Mouse (Mus musculus) neural tube, embryonic 11.5 days (tissue): ENCODE results near the gene Slc39a1. TPM values are rescaled to one million over a fixed set of nuclear protein-coding genes. Genes with fewer than 3 reads are reported as not detected.

Source experiments
- ATAC-seq: fragments of 200-750 bp; cut with Nextera tagmentation; 2 replicates; pipeline ENCODE4 v1.8.0; 2017; ENCODE audit warnings: moderate number of reproducible peaks, mild to moderate bottlenecking, moderate TSS enrichment, moderate library complexity; ENCODE audit not compliant: insufficient read depth, low FRiP score, low TSS enrichment
- DNase-seq: peaks from one replicate; pipeline ENCODE4 v3.0.0-alpha.2; 2015; ENCODE audit warnings: low spot score
- H3K27ac ChIP-seq: fragments of 300-500 bp; sonication (generic); 2 replicates; pipeline ENCODE4 v1.5.1; 2014; ENCODE audit warnings: low read depth, mild to moderate bottlenecking, low read length
- H3K27me3 ChIP-seq: fragments of 300-500 bp; sonication (generic); 2 replicates; pipeline ENCODE4 v1.6.1; 2014; ENCODE audit warnings: mild to moderate bottlenecking, low read length, mixed read lengths; ENCODE audit not compliant: control insufficient read depth, insufficient read depth
- H3K36me3 ChIP-seq: fragments of 300-500 bp; sonication (generic); 2 replicates; pipeline ENCODE4 v1.6.1; 2014; ENCODE audit warnings: mild to moderate bottlenecking, low read length, moderate library complexity, mixed read lengths; ENCODE audit not compliant: control insufficient read depth, insufficient read depth
- H3K4me1 ChIP-seq: fragments of 300-500 bp; sonication (generic); 2 replicates; pipeline ENCODE4 v1.6.1; 2014; ENCODE audit warnings: low read length, mixed read lengths; ENCODE audit not compliant: control insufficient read depth, insufficient read depth
- H3K4me2 ChIP-seq: fragments of 300-500 bp; sonication (generic); 2 replicates; pipeline ENCODE4 v1.6.1; 2014; ENCODE audit warnings: low read depth, mild to moderate bottlenecking, moderate library complexity
- H3K4me3 ChIP-seq: fragments of 300-500 bp; sonication (generic); 2 replicates; pipeline ENCODE4 v1.5.1; 2014; ENCODE audit warnings: low read depth, low read length
- H3K9ac ChIP-seq: fragments of 300-500 bp; sonication (generic); 2 replicates; pipeline ENCODE4 v1.6.1; 2014; ENCODE audit warnings: mild to moderate bottlenecking, low read length
- H3K9me3 ChIP-seq: fragments of 300-500 bp; sonication (generic); 2 replicates; pipeline ENCODE4 v1.6.1; 2016; ENCODE audit warnings: low read length; ENCODE audit not compliant: control insufficient read depth
- WGBS: fragments of 180-500 bp; shearing (Covaris S2); extraction: QIAGEN DNeasy Blood & Tissue Kit; methylation state at CpG from one replicate; pipeline ENCODE4 v1.1.7; 2014; 5-methylcytosine and 5-hydroxymethylcytosine counted together
- polyA plus RNA-seq: library from polyadenylated mRNA; unstranded; fragments of >200 nt; fragmentation: Nextera tagmentation; extraction: Ambion mirVana; gene quantifications from 2 replicates; pipeline ENCODE4 v1.2.1, GENCODE M21; 2014

Slc39a1 gene
- polyA plus RNA-seq: 50.6 and 51.4 TPM in 2 replicates

DNA sequence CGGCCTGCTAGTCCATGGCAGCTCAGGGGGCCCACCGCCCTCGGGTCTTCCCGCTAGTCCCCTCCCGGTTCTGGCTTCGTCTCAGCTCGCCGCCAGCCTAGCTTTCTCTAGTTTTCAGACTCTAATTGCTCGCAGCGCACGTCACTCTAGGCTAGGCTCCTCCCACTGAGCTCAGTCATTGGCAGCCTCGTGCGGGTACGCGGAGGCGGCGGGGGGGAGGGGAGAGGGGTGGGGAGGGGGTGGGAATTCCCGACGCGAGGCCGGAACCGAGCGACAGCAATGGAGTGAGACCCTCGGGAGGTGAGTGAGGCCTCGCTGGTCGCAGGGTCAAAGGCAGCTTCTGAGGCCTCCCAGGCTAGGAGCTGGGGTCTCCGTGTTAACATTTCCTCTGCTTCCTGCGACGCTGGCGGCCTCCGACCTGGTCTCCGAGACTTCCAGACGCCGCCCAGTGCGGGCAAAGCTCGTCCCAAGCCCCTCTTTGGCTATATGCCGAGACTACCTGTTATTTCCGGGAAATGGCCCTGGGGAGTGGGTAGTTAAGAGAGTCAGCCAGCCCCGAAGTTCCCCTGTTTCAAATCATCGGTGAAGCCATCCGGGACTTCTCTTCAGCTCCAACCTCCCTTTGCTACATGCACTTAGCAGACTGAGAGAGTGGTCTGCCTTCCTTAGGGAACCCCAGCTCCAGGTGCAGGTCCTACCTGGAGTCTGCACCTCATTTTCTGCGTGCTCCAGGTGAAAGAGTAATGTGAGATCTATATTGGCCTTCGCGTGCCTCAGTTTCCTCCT, at the start of gene Slc39a1:
Gene Slc39a1 (plus strand): TSS at position 213 of the 786 bp plus-strand sequence.
- H3K4me2 ChIP-seq: peak within 1 kb of the TSS; percentile 76
- H3K27ac ChIP-seq: peak within 1 kb of the TSS; percentile 79
- peak within 1 kb of the TSS; percentile 44 for H3K4me3 ChIP-seq
- peaks cover 8% of the 10 kb centered on the region; the same call in 1 of the 2 replicates for H3K4me1 ChIP-seq
- H3K9me3 ChIP-seq: no peaks in the 10 kb centered on the region
- peak; percentile 93 for DNase-seq
- peak within 1 kb of the TSS; percentile 54 for H3K9ac ChIP-seq
- WGBS: under 1% methylated on average over 44 of the region's 44 CpGs
- peak; percentile 93 for ATAC-seq
- H3K27me3 ChIP-seq: no peaks in the 10 kb centered on the region
- peaks cover 2% of the 10 kb centered on the region; the same call in 1 of the 2 replicates for H3K36me3 ChIP-seq

DNA sequence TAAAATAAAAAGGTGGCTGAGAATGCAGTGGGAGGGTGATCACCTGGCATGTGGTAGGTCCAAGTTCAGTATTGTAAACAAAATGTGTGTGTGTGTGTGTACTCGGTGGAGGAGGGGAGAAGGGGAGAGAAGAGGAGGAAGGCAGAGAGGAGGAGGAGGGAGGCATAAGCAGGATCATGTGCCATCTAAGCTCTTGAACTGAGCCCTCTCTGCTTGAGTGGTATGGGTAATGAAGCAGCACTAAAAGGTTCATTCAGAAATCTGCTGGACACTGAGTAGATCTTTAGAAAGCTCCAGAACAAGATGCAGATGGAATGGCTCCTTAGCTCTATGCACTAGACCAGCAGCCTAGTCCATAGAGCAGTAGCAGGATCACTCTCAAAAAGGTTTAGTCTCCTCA, 45.1 kb upstream of the Slc39a1 start:
- Histone ChIP-seq H3K4me1 (no peaks in the 10 kb centered on the region), H3K27me3 (no peaks in the 10 kb centered on the region), H3K9ac (no peak overlapping the region), H3K36me3 (no peaks in the 10 kb centered on the region; the same call in 1 of the 2 replicates), H3K4me2 (no peak overlapping the region), H3K4me3 (no peak overlapping the region), H3K27ac (no peak overlapping the region), H3K9me3 (no peaks in the 10 kb centered on the region; the same call in 1 of the 2 replicates)
- no peak for DNase-seq
- ATAC-seq: no peak
- WGBS: 81% methylated on average over 1 of the region's 1 CpGs

DNA sequence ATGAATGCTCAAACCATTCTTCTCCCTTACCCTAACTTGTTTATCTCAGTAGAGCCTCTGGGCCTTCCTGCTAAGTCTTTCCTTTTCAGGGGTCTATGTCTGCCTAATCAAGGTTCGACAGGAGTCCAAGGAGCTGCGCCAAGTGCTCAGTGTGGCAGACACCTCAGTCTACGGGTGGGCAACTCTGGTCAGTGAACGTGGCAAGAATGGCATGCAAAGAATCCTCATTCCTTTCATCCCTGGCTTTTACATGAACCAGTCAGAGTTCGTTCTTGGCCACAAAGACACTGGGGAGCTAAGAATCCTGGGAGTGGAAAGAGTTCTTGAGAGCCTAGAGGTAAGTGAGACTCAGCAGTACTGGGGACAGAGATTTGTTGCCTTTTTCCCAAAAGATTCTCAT, 44.4 kb upstream of the Slc39a1 start:
- no peak for DNase-seq
- Histone ChIP-seq H3K9ac (no peak overlapping the region), H3K4me2 (no peak overlapping the region), H3K27me3 (no peaks in the 10 kb centered on the region), H3K36me3 (peaks cover 4% of the 10 kb centered on the region), H3K4me3 (no peak overlapping the region), H3K27ac (no peak overlapping the region), H3K9me3 (no peaks in the 10 kb centered on the region; the same call in 1 of the 2 replicates), H3K4me1 (no peaks in the 10 kb centered on the region)
- WGBS: 84% methylated on average over 5 of the region's 5 CpGs
- no peak for ATAC-seq

DNA sequence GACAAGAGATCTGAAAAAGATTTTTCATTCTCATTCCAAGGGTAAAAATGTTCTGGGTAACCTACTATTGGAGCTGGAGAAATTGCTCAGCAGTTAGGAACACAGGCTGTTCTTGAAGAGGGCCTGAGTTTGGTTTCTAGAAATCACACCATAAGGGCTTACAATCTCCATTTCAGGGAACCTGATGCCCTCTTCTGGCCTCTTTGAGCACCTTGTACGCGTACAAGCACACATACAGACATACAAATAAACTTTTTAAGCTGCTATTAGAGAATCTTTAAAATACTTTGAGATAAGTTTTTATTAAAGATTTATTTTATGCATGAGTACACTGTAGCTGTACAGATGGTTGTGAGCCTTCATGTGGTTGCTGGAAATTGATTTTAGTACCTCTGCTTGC, 43.4 kb upstream of the Slc39a1 start:
- no peaks in the 10 kb centered on the region for H3K4me1 ChIP-seq
- peaks cover 5% of the 10 kb centered on the region for H3K36me3 ChIP-seq
- 88% methylated on average over 2 of the region's 2 CpGs for WGBS
- no peaks in the 10 kb centered on the region; the same call in 1 of the 2 replicates for H3K9me3 ChIP-seq
- no peak overlapping the region for H3K4me2 ChIP-seq
- H3K9ac ChIP-seq: no peak overlapping the region
- H3K27me3 ChIP-seq: no peaks in the 10 kb centered on the region
- ATAC-seq (no peak), DNase-seq (no peak)
- no peak overlapping the region for H3K4me3 ChIP-seq
- no peak overlapping the region for H3K27ac ChIP-seq

DNA sequence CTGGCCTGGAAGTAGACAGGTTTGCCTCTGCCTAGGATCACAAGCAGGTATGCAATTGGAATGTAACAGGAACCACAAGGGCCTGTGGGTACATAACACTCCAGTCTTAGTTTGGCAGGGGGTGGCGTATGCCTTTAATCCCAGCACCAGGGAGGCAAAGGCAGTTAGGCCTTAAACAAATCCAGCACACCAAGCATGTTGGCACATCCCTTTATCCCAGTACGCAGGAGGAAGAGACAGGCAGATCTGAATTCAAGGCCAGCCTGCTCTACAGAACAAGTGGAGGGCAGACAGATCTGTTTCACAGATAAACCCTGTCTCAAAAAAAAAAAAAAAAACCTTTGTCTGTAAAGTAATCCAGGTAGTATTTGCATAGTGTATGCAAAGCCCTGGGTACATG, 39.3 kb upstream of the Slc39a1 start:
- no peak for DNase-seq
- H3K36me3 ChIP-seq: peaks cover 11% of the 10 kb centered on the region

DNA sequence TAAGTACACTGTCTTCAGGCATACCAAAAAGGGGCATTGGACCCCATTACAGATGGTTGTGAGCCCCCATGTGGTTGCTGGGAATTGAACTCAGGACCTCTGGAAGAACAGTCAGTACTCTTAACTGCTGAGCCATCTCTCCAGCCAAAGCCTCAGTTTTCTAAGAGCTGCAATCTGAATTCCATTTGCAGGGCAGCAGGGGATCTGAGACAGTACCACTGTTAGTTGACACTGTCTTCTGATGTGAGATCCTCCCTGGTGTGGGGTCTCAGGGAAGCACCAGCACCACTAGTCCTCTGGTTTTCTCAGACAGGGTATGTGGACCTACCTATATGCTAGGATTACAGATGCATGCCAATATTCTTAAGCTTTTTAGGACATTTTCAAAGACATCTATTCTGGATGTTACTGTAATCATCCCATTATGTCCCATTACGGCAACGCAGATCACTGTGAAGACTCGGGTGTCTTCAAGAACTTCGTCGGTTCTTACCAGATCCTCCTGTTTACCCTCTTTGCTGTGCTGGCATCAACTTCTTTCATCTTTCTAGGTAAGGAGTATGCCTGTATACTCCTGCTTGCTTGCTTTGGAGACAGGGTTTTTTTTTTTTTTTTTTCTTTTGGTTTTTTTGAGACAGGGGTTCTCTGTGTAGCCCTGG, 37.9 kb upstream of the Slc39a1 start:
- Histone ChIP-seq H3K9me3 (no peaks in the 10 kb centered on the region), H3K4me2 (no peak overlapping the region), H3K4me1 (peaks cover 8% of the 10 kb centered on the region; the same call in 1 of the 2 replicates), H3K36me3 (peaks cover 11% of the 10 kb centered on the region), H3K9ac (no peak overlapping the region), H3K27ac (no peak overlapping the region), H3K27me3 (no peaks in the 10 kb centered on the region), H3K4me3 (no peak overlapping the region)
- DNase-seq (no peak), ATAC-seq (no peak)
- 94% methylated on average over 5 of the region's 5 CpGs for WGBS

More for the DNA sequence above, 39.3 kb upstream of the Slc39a1 start:
- no peaks in the 10 kb centered on the region for H3K27me3 ChIP-seq
- no peak overlapping the region for H3K9ac ChIP-seq
- H3K4me2 ChIP-seq: no peak overlapping the region
- no peak for ATAC-seq
- H3K4me1 ChIP-seq: peaks cover 8% of the 10 kb centered on the region; the same call in 1 of the 2 replicates
- H3K9me3 ChIP-seq: no peaks in the 10 kb centered on the region
- WGBS: 93% methylated on average over 2 of the region's 2 CpGs
- no peak overlapping the region for H3K4me3 ChIP-seq
- no peak overlapping the region for H3K27ac ChIP-seq

DNA sequence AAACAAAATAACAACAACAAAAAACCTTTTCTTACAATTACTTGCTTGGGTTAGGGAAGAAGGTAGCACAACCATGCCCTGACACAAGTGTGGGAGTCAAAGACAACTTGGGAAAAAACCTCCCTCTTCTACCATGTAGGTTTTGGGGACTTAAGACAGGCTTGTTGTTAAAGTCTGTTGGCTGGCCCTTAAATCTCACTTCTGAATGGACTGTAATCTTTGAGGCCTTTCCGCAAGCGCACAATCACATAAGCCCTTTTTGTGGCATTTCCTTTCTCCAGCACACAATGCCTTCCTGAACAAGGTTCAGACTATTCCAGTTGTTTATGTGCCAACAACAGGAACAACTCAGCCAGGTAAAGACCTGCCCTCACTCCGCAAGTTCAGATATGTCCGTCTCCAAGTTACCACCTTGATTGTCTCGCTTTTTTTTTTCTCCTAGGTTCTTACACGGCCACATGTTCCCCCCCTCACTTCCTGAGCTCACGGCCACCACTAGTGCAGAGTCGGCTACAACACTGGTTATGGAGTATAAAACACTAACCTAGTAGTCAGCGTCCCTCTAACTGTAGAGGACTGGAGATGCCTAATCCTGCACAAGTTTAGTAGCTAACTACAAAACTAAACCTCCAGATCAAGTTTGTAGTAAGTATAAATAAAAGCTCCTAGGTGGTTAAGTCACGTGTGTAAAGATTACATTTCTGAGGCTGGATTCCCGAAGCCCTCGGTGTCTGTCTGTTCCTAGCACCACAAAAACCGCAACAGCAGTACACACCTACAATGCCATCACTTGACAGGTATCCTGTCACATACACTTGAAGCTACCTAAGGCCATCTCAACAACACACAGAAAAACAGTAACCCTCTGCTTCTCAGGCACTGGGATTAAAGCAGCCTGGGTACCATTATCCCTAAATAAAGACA, 36.2 kb upstream of the Slc39a1 start:
- DNase-seq (no peak), ATAC-seq (no peak)
- Histone ChIP-seq H3K36me3 (peaks cover 11% of the 10 kb centered on the region), H3K9ac (no peak overlapping the region), H3K9me3 (no peaks in the 10 kb centered on the region), H3K4me3 (peak overlapping the region; percentile 75), H3K4me2 (peak overlapping the region; percentile 85), H3K27ac (no peak overlapping the region), H3K4me1 (peaks cover 8% of the 10 kb centered on the region; the same call in 1 of the 2 replicates), H3K27me3 (no peaks in the 10 kb centered on the region)
- WGBS: 83% methylated on average over 13 of the region's 13 CpGs

DNA sequence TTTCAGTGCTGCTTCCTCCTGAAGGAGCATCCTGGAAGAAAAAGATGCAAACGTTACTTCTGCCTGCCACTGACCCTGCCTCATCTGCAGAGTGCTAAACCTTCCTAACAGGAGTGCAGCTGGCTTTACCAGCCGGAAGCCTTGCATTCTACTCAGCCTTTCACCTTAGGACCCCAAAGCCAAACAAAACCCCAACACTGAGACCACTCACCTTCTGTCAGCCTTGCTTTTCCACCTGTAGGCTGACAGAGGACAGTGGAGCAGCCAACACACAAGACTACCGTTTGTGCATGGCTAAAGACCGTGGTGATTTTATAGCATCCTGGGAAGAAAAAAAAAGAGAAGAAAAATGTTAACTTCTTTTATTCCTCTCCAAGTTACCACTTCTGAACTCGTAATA, 35.2 kb upstream of the Slc39a1 start:
- DNase-seq (no peak), ATAC-seq (no peak)
- Histone ChIP-seq H3K9ac (peak overlapping the region; percentile 80), H3K4me2 (peak overlapping the region; percentile 85), H3K27me3 (no peaks in the 10 kb centered on the region), H3K4me3 (peak overlapping the region; percentile 75), H3K4me1 (peaks cover 8% of the 10 kb centered on the region; the same call in 1 of the 2 replicates), H3K36me3 (peaks cover 11% of the 10 kb centered on the region), H3K9me3 (no peaks in the 10 kb centered on the region), H3K27ac (no peak overlapping the region)
- 19% methylated on average over 5 of the region's 5 CpGs for WGBS
